Mouse (Mus musculus): ENCODE data around the gene 6430548M08Rik. TPM values are rescaled to one million over a fixed set of nuclear protein-coding genes. Genes with fewer than 3 reads are reported as not detected.

The 6430548M08Rik gene
- total and polyA plus RNA-seq, 2 experiments from 2014 or later: 33.9 to 66.1 TPM

GRCm38 (mm10) chr8:120146051-120146450 lies 32.1 kb downstream of the 6430548M08Rik start:
- no peak overlapping the region for H3K9ac ChIP-seq (replicated peaks; ENCODE audit: low read length)
- peaks cover 20% of the 10 kb centered on the region for H3K4me1 ChIP-seq (ENCODE audit: insufficient read depth, low read length)
- no peak overlapping the region for H3K4me3 ChIP-seq (ENCODE audit: low read length)
- H3K4me2 ChIP-seq (ENCODE audit: low read depth, low read length): no peak overlapping the region
- no peak for DNase-seq (ENCODE audit: low spot score)
- TF ChIP-seq CTCF (IDR thresholded peaks at IDR 0.05; ENCODE audit: low read depth): no peak
- no peak for ATAC-seq
- H3K9me3 ChIP-seq (ENCODE audit: low read length): no peaks in the 10 kb centered on the region
- WGBS: 88% methylated on average over 1 of the region's 1 CpGs
- H3K27ac ChIP-seq: no peak overlapping the region
- H3K27me3 ChIP-seq (ENCODE audit: insufficient read depth, low read length): no peaks in the 10 kb centered on the region
- no peaks in the 10 kb centered on the region for H3K36me3 ChIP-seq (ENCODE audit: insufficient read depth, low read length)

- TF ChIP-seq CTCF (IDR thresholded peaks at IDR 0.05; ENCODE audit: low read depth): no peak
- no peak overlapping the region for H3K9ac ChIP-seq (replicated peaks; ENCODE audit: low read length)
- no peak for ATAC-seq
- no peaks in the 10 kb centered on the region for H3K9me3 ChIP-seq (ENCODE audit: low read length)
- H3K27ac ChIP-seq: no peak overlapping the region
- H3K4me2 ChIP-seq (ENCODE audit: low read depth, low read length): no peak overlapping the region
- H3K4me1 ChIP-seq (ENCODE audit: insufficient read depth, low read length): peaks cover 8% of the 10 kb centered on the region; the same call in 1 of the 2 replicates
- 0 out of 2 replicates have a peak, but pooled peaks cover 3% of the 10 kb centered on the region for H3K36me3 ChIP-seq (ENCODE audit: insufficient read depth, low read length)
- DNase-seq (ENCODE audit: low spot score): peak; percentile 1
- WGBS: 71% methylated on average over 12 of the region's 12 CpGs
- H3K4me3 ChIP-seq (ENCODE audit: low read length): no peak overlapping the region
- no peaks in the 10 kb centered on the region for H3K27me3 ChIP-seq (ENCODE audit: insufficient read depth, low read length)
Observed at GRCm38 (mm10) chr8:120150028-120150427, 36.1 kb downstream of the 6430548M08Rik start.

GRCm38 (mm10) chr8:120151151-120151550 lies 37.2 kb downstream of the 6430548M08Rik start:
- no peak overlapping the region for H3K9ac ChIP-seq (replicated peaks; ENCODE audit: low read length)
- H3K4me2 ChIP-seq (ENCODE audit: low read depth, low read length): no peak overlapping the region
- H3K9me3 ChIP-seq (ENCODE audit: low read length): no peaks in the 10 kb centered on the region
- ATAC-seq (peak; percentile 66; the same call in 1 of the 2 replicates), DNase-seq (ENCODE audit: low spot score) (peak; percentile 74)
- H3K27ac ChIP-seq: 0 out of 2 replicates have a peak overlapping the region, but pooled peaks have one; percentile 48
- WGBS: 46% methylated on average over 9 of the region's 9 CpGs
- H3K4me3 ChIP-seq (ENCODE audit: low read length): no peak overlapping the region
- H3K4me1 ChIP-seq (ENCODE audit: insufficient read depth, low read length): peaks cover 7% of the 10 kb centered on the region; the same call in 1 of the 2 replicates
- no peak for TF ChIP-seq CTCF (IDR thresholded peaks at IDR 0.05; ENCODE audit: low read depth)
- H3K27me3 ChIP-seq (ENCODE audit: insufficient read depth, low read length): no peaks in the 10 kb centered on the region
- H3K36me3 ChIP-seq (ENCODE audit: insufficient read depth, low read length): 0 out of 2 replicates have a peak, but pooled peaks cover 3% of the 10 kb centered on the region

GRCm38 (mm10) chr8:120152636-120153035 lies 38.7 kb downstream of the 6430548M08Rik start:
- Histone ChIP-seq H3K9ac (replicated peaks; ENCODE audit: low read length) (no peak overlapping the region), H3K9me3 (ENCODE audit: low read length) (no peaks in the 10 kb centered on the region), H3K4me1 (ENCODE audit: insufficient read depth, low read length) (peaks cover 7% of the 10 kb centered on the region; the same call in 1 of the 2 replicates), H3K4me2 (ENCODE audit: low read depth, low read length) (no peak overlapping the region), H3K27ac (no peak overlapping the region), H3K36me3 (ENCODE audit: insufficient read depth, low read length) (0 out of 2 replicates have a peak, but pooled peaks cover 3% of the 10 kb centered on the region), H3K27me3 (ENCODE audit: insufficient read depth, low read length) (no peaks in the 10 kb centered on the region), H3K4me3 (ENCODE audit: low read length) (no peak overlapping the region)
- TF ChIP-seq CTCF (IDR thresholded peaks at IDR 0.05; ENCODE audit: low read depth): no peak
- DNase-seq (ENCODE audit: low spot score) (peak; percentile 57), ATAC-seq (no peak)
- 48% methylated on average over 7 of the region's 7 CpGs for WGBS

- H3K36me3 ChIP-seq (ENCODE audit: insufficient read depth, low read length): peaks cover 3% of the 10 kb centered on the region
- DNase-seq (ENCODE audit: low spot score) (peak; percentile 36), ATAC-seq (no peak)
- no peak overlapping the region for H3K4me3 ChIP-seq (ENCODE audit: low read length)
- peak overlapping the region; percentile 51; the same call in 1 of the 2 replicates for H3K27ac ChIP-seq
- WGBS: 66% methylated on average over 8 of the region's 8 CpGs
- H3K9ac ChIP-seq (replicated peaks; ENCODE audit: low read length): no peak overlapping the region
- no peaks in the 10 kb centered on the region for H3K9me3 ChIP-seq (ENCODE audit: low read length)
- H3K4me1 ChIP-seq (ENCODE audit: insufficient read depth, low read length): peaks cover 3% of the 10 kb centered on the region; the same call in 1 of the 2 replicates
- H3K27me3 ChIP-seq (ENCODE audit: insufficient read depth, low read length): no peaks in the 10 kb centered on the region
- no peak overlapping the region for H3K4me2 ChIP-seq (ENCODE audit: low read depth, low read length)
- no peak for TF ChIP-seq CTCF (IDR thresholded peaks at IDR 0.05; ENCODE audit: low read depth)
Observed at GRCm38 (mm10) chr8:120160366-120160765, 46.4 kb downstream of the 6430548M08Rik start.

- DNase-seq (ENCODE audit: low spot score) (peak; percentile 2), ATAC-seq (no peak)
- Histone ChIP-seq H3K27me3 (ENCODE audit: insufficient read depth, low read length) (no peaks in the 10 kb centered on the region), H3K9me3 (ENCODE audit: low read length) (no peaks in the 10 kb centered on the region), H3K9ac (replicated peaks; ENCODE audit: low read length) (no peak overlapping the region), H3K4me1 (ENCODE audit: insufficient read depth, low read length) (peaks cover 3% of the 10 kb centered on the region; the same call in 1 of the 2 replicates), H3K4me3 (ENCODE audit: low read length) (no peak overlapping the region), H3K4me2 (ENCODE audit: low read depth, low read length) (no peak overlapping the region), H3K27ac (0 out of 2 replicates have a peak overlapping the region, but pooled peaks have one; percentile 7), H3K36me3 (ENCODE audit: insufficient read depth, low read length) (peaks cover 3% of the 10 kb centered on the region)
- no peak for TF ChIP-seq CTCF (IDR thresholded peaks at IDR 0.05; ENCODE audit: low read depth)
- WGBS: 71% methylated on average over 16 of the region's 16 CpGs
Observed at GRCm38 (mm10) chr8:120161658-120162403, 47.9 kb downstream of the 6430548M08Rik start.

GRCm38 (mm10) chr8:120162404-120162752 lies 48.4 kb downstream of the 6430548M08Rik start:
- Histone ChIP-seq H3K27ac (no peak overlapping the region), H3K4me1 (ENCODE audit: insufficient read depth, low read length) (peaks cover 4% of the 10 kb centered on the region), H3K4me2 (ENCODE audit: low read depth, low read length) (no peak overlapping the region), H3K36me3 (ENCODE audit: insufficient read depth, low read length) (peaks cover 3% of the 10 kb centered on the region), H3K27me3 (ENCODE audit: insufficient read depth, low read length) (no peaks in the 10 kb centered on the region), H3K4me3 (ENCODE audit: low read length) (no peak overlapping the region), H3K9me3 (ENCODE audit: low read length) (no peaks in the 10 kb centered on the region), H3K9ac (replicated peaks; ENCODE audit: low read length) (no peak overlapping the region)
- no peak for DNase-seq (ENCODE audit: low spot score)
- TF ChIP-seq CTCF (IDR thresholded peaks at IDR 0.05; ENCODE audit: low read depth): no peak
- no peak for ATAC-seq
- 91% methylated on average over 5 of the region's 5 CpGs for whole genome bisulfite sequencing

Data from hindbrain, postnatal 0 days (tissue).